Mouse (Mus musculus): ENCODE results near the gene Camk2n1. TPM values are rescaled to one million over a fixed set of nuclear protein-coding genes. Genes with fewer than 3 reads are reported as not detected.

Camk2n1 gene
- polyA plus RNA-seq, 1 experiment from 2014 or later = 2.6 TPM

- H3K27me3 ChIP-seq (ENCODE audit: insufficient read depth, low read length) = no peaks in the 10 kb centered on the region; the same call in 1 of the 2 replicates
- WGBS = 22% methylated on average over 9 of the region's 9 CpGs
- no peak for ATAC-seq (ENCODE audit: insufficient read depth)
Observed at GRCm38 (mm10) chr4:138460910-138461309, 6.8 kb downstream of the Camk2n1 start.

GRCm38 (mm10) chr4:138461471-138461870 is 7.4 kb downstream of the Camk2n1 start:
- Histone ChIP-seq H3K36me3 (ENCODE audit: insufficient read depth) (no peaks in the 10 kb centered on the region), H3K4me1 (ENCODE audit: insufficient read depth) (peaks cover 26% of the 10 kb centered on the region), H3K9ac (no peak overlapping the region), H3K27ac (ENCODE audit: low read depth) (no peak overlapping the region), H3K27me3 (ENCODE audit: insufficient read depth, low read length) (no peaks in the 10 kb centered on the region; the same call in 1 of the 2 replicates), H3K4me2 (no peak overlapping the region), H3K4me3 (ENCODE audit: low read depth, low read length) (no peak overlapping the region), H3K9me3 (ENCODE audit: low read depth, low read length) (no peaks in the 10 kb centered on the region)
- no peak for DNase-seq
- 95% methylated on average over 5 of the region's 5 CpGs for WGBS
- no peak for TF ChIP-seq CTCF (IDR thresholded peaks at IDR 0.05; ENCODE audit: low read depth)
- no peak for ATAC-seq (ENCODE audit: insufficient read depth)

More at GRCm38 (mm10) chr4:138460910-138461309, 6.8 kb downstream of the Camk2n1 start:
- H3K4me3 ChIP-seq (ENCODE audit: low read depth, low read length) = no peak overlapping the region
- no peaks in the 10 kb centered on the region for H3K9me3 ChIP-seq (ENCODE audit: low read depth, low read length)
- H3K4me1 ChIP-seq (ENCODE audit: insufficient read depth) = peaks cover 26% of the 10 kb centered on the region
- TF ChIP-seq CTCF (IDR thresholded peaks at IDR 0.05; ENCODE audit: low read depth) = no peak
- H3K27ac ChIP-seq (ENCODE audit: low read depth) = no peak overlapping the region
- peak; percentile 39 for DNase-seq
- H3K4me2 ChIP-seq = no peak overlapping the region
- no peaks in the 10 kb centered on the region for H3K36me3 ChIP-seq (ENCODE audit: insufficient read depth)
- no peak overlapping the region for H3K9ac ChIP-seq

DNA sequence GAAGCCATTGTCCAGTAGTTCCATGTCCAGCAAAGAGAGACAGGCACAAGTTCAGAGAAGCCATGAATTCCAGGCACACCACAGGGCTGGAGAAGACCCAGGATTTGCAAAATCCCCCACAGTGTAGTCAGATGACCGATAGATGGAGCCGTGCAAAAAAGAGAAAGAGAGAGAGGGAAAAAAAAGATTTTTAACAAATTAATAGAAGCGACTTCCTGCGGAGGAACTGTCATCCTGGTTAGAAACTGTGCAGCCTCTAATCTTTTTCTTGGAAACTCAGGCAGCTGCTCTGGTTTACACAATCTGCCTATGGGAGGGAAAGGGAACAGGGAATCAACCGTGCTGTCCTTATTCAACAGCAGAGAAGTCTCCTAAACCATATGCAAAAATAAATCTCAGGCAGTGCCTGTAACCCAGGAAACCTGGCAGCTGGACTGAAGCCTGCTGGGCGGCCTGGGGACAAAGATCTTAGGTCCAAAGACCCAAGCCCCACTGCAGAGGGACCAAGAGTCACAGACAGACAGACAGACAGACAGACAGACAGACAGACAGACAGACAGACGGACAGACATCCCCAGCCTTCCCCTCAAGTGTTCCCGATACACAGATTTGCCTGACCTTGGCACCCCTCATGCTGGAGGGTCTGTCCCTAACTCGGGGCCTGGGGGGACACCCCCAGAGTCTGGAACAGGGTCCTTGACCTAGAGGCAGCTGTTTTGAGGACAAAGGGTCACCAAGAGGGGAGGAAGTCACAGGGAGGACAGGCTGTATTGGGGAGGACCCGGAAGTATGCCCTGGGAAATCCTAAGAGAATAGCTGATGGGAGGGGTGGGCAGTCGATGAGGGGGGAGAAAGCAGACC is 9.1 kb downstream of the Camk2n1 start:
- TF ChIP-seq CTCF (IDR thresholded peaks at IDR 0.05; ENCODE audit: low read depth) = peak; percentile 50
- DNase-seq = peak; percentile 83
- peak; percentile 59 for ATAC-seq (ENCODE audit: insufficient read depth)
- Histone ChIP-seq H3K4me3 (ENCODE audit: low read depth, low read length) (no peak overlapping the region), H3K4me1 (ENCODE audit: insufficient read depth) (peaks cover 26% of the 10 kb centered on the region), H3K27ac (ENCODE audit: low read depth) (peak overlapping the region; percentile 95), H3K36me3 (ENCODE audit: insufficient read depth) (no peaks in the 10 kb centered on the region), H3K9me3 (ENCODE audit: low read depth, low read length) (no peaks in the 10 kb centered on the region), H3K9ac (0 out of 2 replicates have a peak overlapping the region, but pooled peaks have one; percentile 23), H3K27me3 (ENCODE audit: insufficient read depth, low read length) (no peaks in the 10 kb centered on the region; the same call in 1 of the 2 replicates), H3K4me2 (peak overlapping the region; percentile 54)
- under 1% methylated on average over 11 of the region's 11 CpGs for WGBS

DNA sequence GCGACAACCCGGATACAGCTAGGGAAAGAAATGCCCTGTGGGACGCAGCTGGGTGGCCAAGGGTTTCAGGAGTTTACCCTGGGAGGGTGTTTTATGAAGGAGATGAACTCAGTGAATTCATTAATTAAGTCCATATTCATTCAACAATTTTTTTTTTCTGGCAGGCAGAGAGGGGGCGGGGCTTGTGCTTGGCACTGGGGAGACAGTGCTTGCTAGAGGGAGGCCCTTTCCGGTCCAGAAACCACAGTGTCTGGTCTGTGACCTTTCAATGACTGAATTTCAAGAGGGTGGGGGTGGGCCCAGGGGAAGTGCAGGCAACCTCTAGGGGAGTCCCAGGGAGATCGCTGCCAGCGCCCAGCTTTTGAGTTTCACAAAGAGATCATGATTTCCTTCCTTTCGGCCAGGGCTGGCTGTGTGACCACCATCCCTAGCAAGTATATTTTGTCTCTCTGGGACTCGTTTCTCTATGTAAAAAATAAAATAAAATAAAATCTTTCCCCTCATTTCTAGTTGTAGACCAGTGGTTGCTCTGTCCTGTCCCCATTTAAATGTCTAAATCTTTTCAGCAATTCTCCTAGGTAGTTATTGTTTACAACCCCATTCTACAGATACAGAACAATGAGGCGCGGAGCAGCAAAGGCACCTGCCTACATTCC is 9.8 kb downstream of the Camk2n1 start:
- H3K4me3 ChIP-seq (ENCODE audit: low read depth, low read length) = no peak overlapping the region; the same call in 1 of the 2 replicates
- WGBS = 6% methylated on average over 11 of the region's 11 CpGs
- peak overlapping the region; percentile 54 for H3K4me2 ChIP-seq
- no peaks in the 10 kb centered on the region; the same call in 1 of the 2 replicates for H3K27me3 ChIP-seq (ENCODE audit: insufficient read depth, low read length)
- H3K9me3 ChIP-seq (ENCODE audit: low read depth, low read length) = no peaks in the 10 kb centered on the region
- peak overlapping the region; percentile 95 for H3K27ac ChIP-seq (ENCODE audit: low read depth)
- 0 out of 2 replicates have a peak overlapping the region, but pooled peaks have one; percentile 23 for H3K9ac ChIP-seq
- DNase-seq (peak; percentile 91), ATAC-seq (ENCODE audit: insufficient read depth) (peak; percentile 71)
- H3K36me3 ChIP-seq (ENCODE audit: insufficient read depth) = no peaks in the 10 kb centered on the region
- peaks cover 28% of the 10 kb centered on the region for H3K4me1 ChIP-seq (ENCODE audit: insufficient read depth)
- TF ChIP-seq CTCF (IDR thresholded peaks at IDR 0.05; ENCODE audit: low read depth) = 0 out of 2 replicates have a peak, but pooled peaks have one; percentile 1

- Histone ChIP-seq H3K27me3 (ENCODE audit: insufficient read depth, low read length) (no peaks in the 10 kb centered on the region; the same call in 1 of the 2 replicates), H3K4me3 (ENCODE audit: low read depth, low read length) (peak overlapping the region; percentile 10; the same call in 1 of the 2 replicates), H3K9ac (no peak overlapping the region), H3K9me3 (ENCODE audit: low read depth, low read length) (no peaks in the 10 kb centered on the region), H3K4me2 (peak overlapping the region; percentile 54), H3K36me3 (ENCODE audit: insufficient read depth) (no peaks in the 10 kb centered on the region), H3K27ac (ENCODE audit: low read depth) (peak overlapping the region; percentile 55), H3K4me1 (ENCODE audit: insufficient read depth) (peaks cover 36% of the 10 kb centered on the region)
- peak; percentile 73 for ATAC-seq (ENCODE audit: insufficient read depth)
- TF ChIP-seq CTCF (IDR thresholded peaks at IDR 0.05; ENCODE audit: low read depth) = no peak
- WGBS = 1% methylated on average over 20 of the region's 22 CpGs
- DNase-seq = peak; percentile 93
Observed at GRCm38 (mm10) chr4:138464667-138465353, 10.7 kb downstream of the Camk2n1 start.

GRCm38 (mm10) chr4:138465446-138465845 is 11.3 kb downstream of the Camk2n1 start:
- H3K4me3 ChIP-seq (ENCODE audit: low read depth, low read length) = no peak overlapping the region
- no peaks in the 10 kb centered on the region; the same call in 1 of the 2 replicates for H3K27me3 ChIP-seq (ENCODE audit: insufficient read depth, low read length)
- no peak for ATAC-seq (ENCODE audit: insufficient read depth)
- H3K4me2 ChIP-seq = peak overlapping the region; percentile 54; the same call in 1 of the 2 replicates
- H3K9ac ChIP-seq = no peak overlapping the region; the same call in 1 of the 2 replicates
- no peaks in the 10 kb centered on the region for H3K36me3 ChIP-seq (ENCODE audit: insufficient read depth)
- no peaks in the 10 kb centered on the region for H3K9me3 ChIP-seq (ENCODE audit: low read depth, low read length)
- H3K4me1 ChIP-seq (ENCODE audit: insufficient read depth) = peaks cover 36% of the 10 kb centered on the region
- 41% methylated on average over 8 of the region's 8 CpGs for WGBS
- no peak for TF ChIP-seq CTCF (IDR thresholded peaks at IDR 0.05; ENCODE audit: low read depth)
- DNase-seq = no peak
- peak overlapping the region; percentile 55; the same call in 1 of the 2 replicates for H3K27ac ChIP-seq (ENCODE audit: low read depth)
